Mouse (Mus musculus) liver, embryonic 14.5 days (tissue): ENCODE measurements around the gene Lipt2. TPM values are rescaled to one million over a fixed set of nuclear protein-coding genes. Genes with fewer than 3 reads are reported as not detected.

Experiments
- ATAC-seq: fragments of 200-750 bp; cut with Nextera tagmentation; 2 replicates; pipeline ENCODE4 v1.8.0; 2017; ENCODE audit warnings: moderate number of reproducible peaks, mild to moderate bottlenecking, moderate library complexity; ENCODE audit not compliant: insufficient read depth
- DNase-seq, 3 experiments: peaks; one replicate each; pipeline ENCODE4 v3.0.0-alpha.2; 2012 to 2013; ENCODE audit warnings: low read depth in 3 of 3, low spot score in 3 of 3
- H3K27ac ChIP-seq: fragments of 300-500 bp; sonication (generic); 2 replicates; pipeline ENCODE4 v1.5.1; 2014; ENCODE audit warnings: moderate library complexity, mild to moderate bottlenecking, control low read depth, inconsistent platforms
- H3K27me3 ChIP-seq: fragments of 300-500 bp; sonication (generic); 2 replicates; pipeline ENCODE4 v1.6.1; 2014; ENCODE audit warnings: mild to moderate bottlenecking, low read length, moderate library complexity; ENCODE audit not compliant: control insufficient read depth, insufficient read depth
- H3K36me3 ChIP-seq: fragments of 300-500 bp; sonication (generic); replicated peaks from 2 replicates; pipeline ENCODE4 v1.6.1; 2014; ENCODE audit warnings: low read depth; ENCODE audit not compliant: control insufficient read depth, insufficient read depth
- H3K4me1 ChIP-seq, 2 experiments: fragments of 200-500 bp in 1 of 2; fragments of 300-500 bp in 1 of 2; sonication (generic) in 1 of 2; replicated peaks; 2 replicates each; pipeline ENCODE4 v1.6.1; 2012 to 2014; ENCODE audit warnings: antibody characterized with exemption in 1 of 2, inconsistent platforms in 1 of 2, low read length in 1 of 2; ENCODE audit not compliant: control insufficient read depth in 2 of 2, insufficient read depth in 2 of 2
- H3K4me2 ChIP-seq: fragments of 300-500 bp; sonication (generic); 2 replicates; pipeline ENCODE4 v1.6.1; 2014; ENCODE audit warnings: low read depth, mild to moderate bottlenecking, control low read depth, moderate library complexity
- H3K4me3 ChIP-seq, 2 experiments: fragments of 200-500 bp in 1 of 2; fragments of 300-500 bp in 1 of 2; sonication (generic) in 1 of 2; 2 replicates each; pipeline ENCODE4 v1.5.1; 2012 to 2014; ENCODE audit warnings: low read depth in 2 of 2, low read length in 2 of 2, mild to moderate bottlenecking in 2 of 2, control low read depth in 1 of 2, inconsistent platforms in 1 of 2, moderate library complexity in 1 of 2; ENCODE audit not compliant: insufficient read depth in 1 of 2
- H3K9ac ChIP-seq: fragments of 300-500 bp; sonication (generic); replicated peaks from 2 replicates; pipeline ENCODE4 v1.6.1; 2014; ENCODE audit warnings: mild to moderate bottlenecking, control low read depth, moderate library complexity
- H3K9me3 ChIP-seq: fragments of 300-500 bp; sonication (generic); 2 replicates; pipeline ENCODE4 v1.6.1; 2016; ENCODE audit warnings: low read length, mixed read lengths; ENCODE audit not compliant: control insufficient read depth
- CTCF ChIP-seq: IDR thresholded peaks from 2 replicates; pipeline ENCODE4 v1.5.1; 2016; ENCODE audit warnings: antibody characterized with exemption, low read depth, control low read depth
- EP300 ChIP-seq: IDR thresholded peaks from 2 replicates; pipeline ENCODE4 v1.6.1; 2016; ENCODE audit warnings: antibody characterized with exemption, low read depth
- WGBS: fragments of 180-500 bp; shearing (Covaris S2); extraction: QIAGEN DNeasy Blood & Tissue Kit; methylation state at CpG from one replicate; pipeline ENCODE4 v1.1.7; 2014; ENCODE audit not compliant: insufficient replicate concordance; 5-methylcytosine and 5-hydroxymethylcytosine counted together
- polyA plus RNA-seq, 2 experiments: library from polyadenylated mRNA; depleted of rRNA in 1 of 2; stranded (reverse) in 1 of 2; unstranded in 1 of 2; fragments of >200 nt; fragmentation: Nextera tagmentation in 1 of 2; extraction: Ambion mirVana in 1 of 2; gene quantifications; 2 replicates each; pipeline versions ENCODE4 v1.2.1 to v1.2.3; 2012 to 2014

Lipt2 gene
- polyA plus RNA-seq, 2 experiments: 2.8 to 5.6 TPM

DNA sequence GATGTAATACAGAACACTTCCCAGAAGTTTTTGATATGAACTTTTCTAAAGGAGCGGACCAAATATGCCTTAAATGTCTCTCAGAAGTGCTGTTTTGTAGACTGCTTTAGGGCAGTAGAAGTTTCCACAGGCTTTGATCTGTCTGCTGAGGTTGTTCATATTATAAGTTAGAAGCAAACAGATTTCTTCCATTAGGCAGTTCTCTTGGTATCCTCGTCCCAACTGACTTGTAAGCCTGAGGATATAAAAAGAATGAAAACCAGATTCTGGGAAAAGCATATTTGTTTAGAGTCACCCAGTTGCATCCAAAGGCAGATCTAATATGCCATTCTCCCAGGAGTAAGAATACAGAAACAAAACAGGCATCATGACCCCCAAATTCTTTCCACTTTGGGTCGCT is 42.1 kb downstream of the Lipt2 start:
- 68% methylated on average over 3 of the region's 3 CpGs for WGBS
- no peaks in the 10 kb centered on the region for H3K4me1 ChIP-seq
- H3K9me3 ChIP-seq: no peaks in the 10 kb centered on the region
- no peak overlapping the region for H3K27ac ChIP-seq
- H3K4me3 ChIP-seq: no peak overlapping the region
- no peak for DNase-seq
- H3K27me3 ChIP-seq: no peaks in the 10 kb centered on the region
- no peak for ATAC-seq
- no peak overlapping the region for H3K9ac ChIP-seq
- no peak for TF ChIP-seq EP300
- TF ChIP-seq CTCF: no peak
- no peak overlapping the region for H3K4me2 ChIP-seq
- no peaks in the 10 kb centered on the region for H3K36me3 ChIP-seq

DNA sequence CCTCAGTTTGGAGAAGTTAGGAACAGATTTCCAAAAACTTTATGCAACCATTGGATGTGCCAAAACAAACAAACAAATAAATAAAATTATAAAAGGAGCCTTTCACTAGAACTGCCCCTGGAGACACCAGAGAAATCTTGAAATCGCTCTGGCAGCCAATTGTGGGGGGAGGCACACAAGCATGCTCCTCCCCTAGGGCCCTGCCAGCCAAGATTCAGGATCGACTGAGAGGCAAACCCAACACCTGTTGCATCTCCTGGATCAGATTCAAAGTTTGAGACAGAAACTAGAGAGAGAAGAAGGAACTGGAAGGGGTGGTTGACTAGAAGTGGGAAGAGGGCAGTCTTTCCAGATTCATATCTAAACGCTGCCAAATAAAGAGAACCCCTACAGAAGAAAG is 44.5 kb downstream of the Lipt2 start:
- Histone ChIP-seq H3K9ac (no peak overlapping the region), H3K36me3 (no peaks in the 10 kb centered on the region), H3K27ac (no peak overlapping the region), H3K4me3 (no peak overlapping the region), H3K27me3 (no peaks in the 10 kb centered on the region), H3K9me3 (no peaks in the 10 kb centered on the region), H3K4me2 (no peak overlapping the region), H3K4me1 (peaks cover 0 to 12% of the 10 kb centered on the region in 2 experiments; a peak in 3 of 4 replicates)
- ATAC-seq: no peak
- TF ChIP-seq EP300 (no peak), CTCF (no peak)
- 47% methylated on average over 3 of the region's 3 CpGs for WGBS
- DNase-seq: no peak

DNA sequence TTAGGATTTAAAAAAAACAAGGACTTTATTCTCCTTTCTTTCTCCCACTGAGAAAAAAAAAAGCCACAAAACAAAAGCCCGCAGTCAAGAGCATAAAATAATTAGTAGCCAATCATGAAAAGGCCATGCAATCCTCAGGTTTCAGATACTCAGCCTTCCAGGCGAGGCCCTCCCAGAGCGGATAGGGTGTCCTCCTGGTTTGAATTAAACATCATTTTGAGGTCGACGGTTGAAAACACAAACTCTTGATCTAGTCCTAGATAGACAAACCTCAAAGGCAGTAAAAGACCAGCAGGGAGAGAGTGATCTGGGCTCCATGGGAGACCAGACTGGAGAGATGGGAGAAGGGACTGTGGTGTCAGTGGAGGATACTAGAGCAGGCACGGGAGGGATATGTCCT is 45.8 kb downstream of the Lipt2 start:
- 49% methylated on average over 6 of the region's 6 CpGs for WGBS
- H3K9ac ChIP-seq: no peak overlapping the region
- H3K4me2 ChIP-seq: no peak overlapping the region
- no peaks in the 10 kb centered on the region for H3K9me3 ChIP-seq
- no peak overlapping the region for H3K4me3 ChIP-seq
- peaks cover 0 to 12% of the 10 kb centered on the region in 2 experiments; a peak in 3 of 4 replicates for H3K4me1 ChIP-seq
- DNase-seq: no peak
- no peak for TF ChIP-seq EP300
- no peak for TF ChIP-seq CTCF
- H3K27me3 ChIP-seq: no peaks in the 10 kb centered on the region
- no peaks in the 10 kb centered on the region for H3K36me3 ChIP-seq
- no peak overlapping the region for H3K27ac ChIP-seq
- no peak for ATAC-seq

DNA sequence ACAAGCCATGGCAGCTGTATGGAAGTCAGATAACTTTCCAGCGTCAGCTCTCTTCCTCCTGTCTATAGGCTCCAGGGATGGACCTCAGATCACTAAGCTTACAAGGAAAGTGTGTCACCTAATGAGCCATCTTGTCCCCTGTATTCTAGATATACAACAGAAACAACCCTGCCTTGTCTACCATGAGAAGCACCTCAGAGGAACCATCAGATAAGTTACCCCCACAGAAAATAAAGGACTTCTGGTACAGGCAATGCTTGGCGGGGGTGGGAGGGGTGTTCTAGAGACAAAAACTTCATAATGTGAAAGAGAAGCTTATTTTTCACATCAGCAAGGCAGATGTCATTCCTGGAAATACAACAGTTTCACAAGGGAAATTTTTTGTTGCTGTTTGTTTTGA is 47.1 kb downstream of the Lipt2 start:
- 58% methylated on average over 2 of the region's 2 CpGs for WGBS
- no peak for DNase-seq
- no peak overlapping the region for H3K4me2 ChIP-seq

DNA sequence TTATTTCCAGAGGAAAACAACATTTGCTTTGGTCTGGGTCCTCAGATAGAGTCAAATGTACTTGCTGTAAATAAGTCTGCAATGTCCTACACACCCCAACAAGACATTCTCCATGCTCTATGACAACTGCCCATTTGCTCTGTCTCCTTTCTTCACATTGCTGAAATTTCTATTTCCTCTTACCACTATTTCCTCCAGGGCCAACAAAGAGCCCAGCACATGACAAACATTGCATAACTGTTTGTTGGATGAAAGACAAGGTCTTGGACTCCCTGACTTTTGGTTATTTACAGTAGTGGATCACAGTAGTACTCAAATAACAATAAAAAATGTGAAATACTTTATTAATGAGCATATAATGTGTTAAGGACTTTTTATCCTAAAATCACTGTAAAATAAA is 48.8 kb downstream of the Lipt2 start:
- H3K9ac ChIP-seq: no peak overlapping the region
- H3K4me3 ChIP-seq: no peak overlapping the region
- DNase-seq (no peak), ATAC-seq (no peak)
- TF ChIP-seq EP300 (no peak), CTCF (no peak)
- H3K27me3 ChIP-seq: no peaks in the 10 kb centered on the region
- no peaks in the 10 kb centered on the region for H3K9me3 ChIP-seq
- H3K27ac ChIP-seq: no peak overlapping the region
- H3K4me1 ChIP-seq: peaks cover 0 to 12% of the 10 kb centered on the region in 2 experiments; a peak in 3 of 4 replicates
- H3K4me2 ChIP-seq: no peak overlapping the region
- no peaks in the 10 kb centered on the region for H3K36me3 ChIP-seq

More for the DNA sequence above, 47.1 kb downstream of the Lipt2 start:
- Histone ChIP-seq H3K9me3 (no peaks in the 10 kb centered on the region), H3K9ac (no peak overlapping the region), H3K4me3 (no peak overlapping the region), H3K27me3 (no peaks in the 10 kb centered on the region), H3K4me1 (peaks cover 0 to 12% of the 10 kb centered on the region in 2 experiments; a peak in 3 of 4 replicates), H3K27ac (no peak overlapping the region), H3K36me3 (no peaks in the 10 kb centered on the region)
- TF ChIP-seq CTCF (no peak), EP300 (no peak)
- no peak for ATAC-seq

Other genes starting within 250 kb of the Lipt2 start
- 1.5 and 2.2 TPM in 2 replicates for gene Rnf169, start 178.8 kb upstream of the Lipt2 start, polyA plus RNA-seq (2012; rRNA removed)
- 1.5 and 1.6 TPM in 2 replicates for gene Rnf169, start 178.8 kb upstream of the Lipt2 start, polyA plus RNA-seq (2014; fragmentation: Nextera tagmentation; extraction: Ambion mirVana)
- gene Chrdl2, start 153.1 kb upstream of the Lipt2 start, polyA plus RNA-seq (2012; rRNA removed): 0.02 TPM in 2 replicates
- not detected in 2 replicates for gene Chrdl2, start 153.1 kb upstream of the Lipt2 start, polyA plus RNA-seq (2014; fragmentation: Nextera tagmentation; extraction: Ambion mirVana)
- 19.2 and 31.9 TPM in 2 replicates for gene Pold3, start 37.7 kb upstream of the Lipt2 start, polyA plus RNA-seq (2012; rRNA removed)
- gene Pold3, start 37.7 kb upstream of the Lipt2 start, polyA plus RNA-seq (2014; fragmentation: Nextera tagmentation; extraction: Ambion mirVana): 50.8 and 51.1 TPM in 2 replicates
- gene Kcne3, start 17.2 kb downstream of the Lipt2 start, polyA plus RNA-seq (2012; rRNA removed): 1.4 TPM in 2 replicates
- 0.88 and 1.2 TPM in 2 replicates for gene Kcne3, start 17.2 kb downstream of the Lipt2 start, polyA plus RNA-seq (2014; fragmentation: Nextera tagmentation; extraction: Ambion mirVana)
- gene Pgm2l1, start 68.1 kb downstream of the Lipt2 start, polyA plus RNA-seq (2012; rRNA removed): 1.6 and 2.4 TPM in 2 replicates
- 1.3 TPM in 2 replicates for gene Pgm2l1, start 68.1 kb downstream of the Lipt2 start, polyA plus RNA-seq (2014; fragmentation: Nextera tagmentation; extraction: Ambion mirVana)
- gene P4ha3, start 126.2 kb downstream of the Lipt2 start, polyA plus RNA-seq (2012; rRNA removed): 1.5 and 1.9 TPM in 2 replicates
- gene P4ha3, start 126.2 kb downstream of the Lipt2 start, polyA plus RNA-seq (2014; fragmentation: Nextera tagmentation; extraction: Ambion mirVana): 0.83 and 0.99 TPM in 2 replicates
- gene C2cd3, start 213.0 kb downstream of the Lipt2 start, polyA plus RNA-seq (2012; rRNA removed): 9.1 and 9.2 TPM in 2 replicates
- 10.2 and 12.2 TPM in 2 replicates for gene C2cd3, start 213.0 kb downstream of the Lipt2 start, polyA plus RNA-seq (2014; fragmentation: Nextera tagmentation; extraction: Ambion mirVana)
- gene Ppme1, start 213.0 kb downstream of the Lipt2 start, polyA plus RNA-seq (2012; rRNA removed): 20.4 and 26.9 TPM in 2 replicates
- 18.9 and 21.4 TPM in 2 replicates for gene Ppme1, start 213.0 kb downstream of the Lipt2 start, polyA plus RNA-seq (2014; fragmentation: Nextera tagmentation; extraction: Ambion mirVana)